Mouse (Mus musculus): ENCODE measurements at regions not wholly inside any gene's neighbourhood (a gene's known extent, or its start where the extent isn't known, plus 50 kb on each side); places are given as distances from the start of the nearest gene placed in this dataset.

GRCm38 (mm10) chr6:94921741-94922140, 195.3 kb upstream of the Kbtbd8 start:
- Histone ChIP-seq H3K27ac (no peak overlapping the region), H3K9me3 (no peaks in the 10 kb centered on the region), H3K36me3 (no peaks in the 10 kb centered on the region), H3K27me3 (ENCODE audit: insufficient read depth, poor library complexity, severe bottlenecking) (no peaks in the 10 kb centered on the region), H3K4me3 (no peak overlapping the region), H3K4me1 (replicated peaks) (no peaks in the 10 kb centered on the region)
- DNase-seq (ENCODE audit: low spot score) = no peak
- WGBS = 81% methylated on average over 2 of the region's 2 CpGs

- no peak overlapping the region for H3K27ac ChIP-seq
- DNase-seq (ENCODE audit: low spot score) = no peak
- WGBS = 92% methylated on average over 2 of the region's 2 CpGs
These were observed 196.3 kb upstream of the Kbtbd8 start for GRCm38 (mm10) chr6:94920770-94921169.

GRCm38 (mm10) chr6:94919194-94919743, 197.8 kb upstream of the Kbtbd8 start:
- WGBS = 89% methylated on average over 5 of the region's 5 CpGs
- Histone ChIP-seq H3K4me1 (replicated peaks) (no peaks in the 10 kb centered on the region; the same call in 1 of the 2 replicates), H3K27ac (no peak overlapping the region), H3K9me3 (no peaks in the 10 kb centered on the region), H3K36me3 (no peaks in the 10 kb centered on the region), H3K27me3 (ENCODE audit: insufficient read depth, poor library complexity, severe bottlenecking) (no peaks in the 10 kb centered on the region), H3K4me3 (no peak overlapping the region)
- DNase-seq (ENCODE audit: low spot score) = no peak

More at GRCm38 (mm10) chr6:94920770-94921169, 196.3 kb upstream of the Kbtbd8 start:
- no peaks in the 10 kb centered on the region for H3K36me3 ChIP-seq
- H3K9me3 ChIP-seq = no peaks in the 10 kb centered on the region
- H3K27me3 ChIP-seq (ENCODE audit: insufficient read depth, poor library complexity, severe bottlenecking) = no peaks in the 10 kb centered on the region
- H3K4me1 ChIP-seq (replicated peaks) = no peaks in the 10 kb centered on the region; the same call in 1 of the 2 replicates
- H3K4me3 ChIP-seq = no peak overlapping the region

GRCm38 (mm10) chr6:94915842-94916620, 201.0 kb upstream of the Kbtbd8 start:
- WGBS = 76% methylated on average over 8 of the region's 8 CpGs
- Histone ChIP-seq H3K4me1 (replicated peaks) (peaks cover 10% of the 10 kb centered on the region; the same call in 1 of the 2 replicates), H3K27ac (no peak overlapping the region), H3K4me3 (no peak overlapping the region), H3K9me3 (no peaks in the 10 kb centered on the region), H3K36me3 (no peaks in the 10 kb centered on the region), H3K27me3 (ENCODE audit: insufficient read depth, poor library complexity, severe bottlenecking) (no peaks in the 10 kb centered on the region)
- DNase-seq (ENCODE audit: low spot score) = no peak

- Histone ChIP-seq H3K27ac (no peak overlapping the region; the same call in 1 of the 2 replicates), H3K36me3 (no peaks in the 10 kb centered on the region), H3K4me1 (replicated peaks) (peaks cover 10% of the 10 kb centered on the region; the same call in 1 of the 2 replicates), H3K4me3 (no peak overlapping the region), H3K27me3 (ENCODE audit: insufficient read depth, poor library complexity, severe bottlenecking) (no peaks in the 10 kb centered on the region), H3K9me3 (no peaks in the 10 kb centered on the region)
- DNase-seq (ENCODE audit: low spot score) = no peak
- WGBS = 79% methylated on average over 3 of the region's 3 CpGs
These were observed 205.2 kb upstream of the Kbtbd8 start for GRCm38 (mm10) chr6:94911836-94912235.

GRCm38 (mm10) chr6:94911374-94911773, 205.7 kb upstream of the Kbtbd8 start:
- H3K9me3 ChIP-seq = no peaks in the 10 kb centered on the region
- no peak overlapping the region; the same call in 1 of the 2 replicates for H3K27ac ChIP-seq
- DNase-seq (ENCODE audit: low spot score) = peak; percentile 47
- 56% methylated on average over 9 of the region's 9 CpGs for WGBS
- H3K27me3 ChIP-seq (ENCODE audit: insufficient read depth, poor library complexity, severe bottlenecking) = no peaks in the 10 kb centered on the region
- peaks cover 10% of the 10 kb centered on the region; the same call in 1 of the 2 replicates for H3K4me1 ChIP-seq (replicated peaks)
- H3K4me3 ChIP-seq = no peak overlapping the region
- no peaks in the 10 kb centered on the region for H3K36me3 ChIP-seq

GRCm38 (mm10) chr6:94900862-94901261, 200.9 kb upstream of the Lrig1 start:
- Histone ChIP-seq H3K4me1 (replicated peaks) (no peaks in the 10 kb centered on the region), H3K27ac (no peak overlapping the region), H3K9me3 (no peaks in the 10 kb centered on the region), H3K4me3 (no peak overlapping the region), H3K36me3 (no peaks in the 10 kb centered on the region), H3K27me3 (ENCODE audit: insufficient read depth, poor library complexity, severe bottlenecking) (no peaks in the 10 kb centered on the region)
- WGBS = 91% methylated on average over 4 of the region's 4 CpGs
- no peak for DNase-seq (ENCODE audit: low spot score)

GRCm38 (mm10) chr6:94898881-94899280, 198.9 kb upstream of the Lrig1 start:
- H3K4me3 ChIP-seq = no peak overlapping the region
- no peaks in the 10 kb centered on the region for H3K4me1 ChIP-seq (replicated peaks)
- no peaks in the 10 kb centered on the region for H3K27me3 ChIP-seq (ENCODE audit: insufficient read depth, poor library complexity, severe bottlenecking)
- 91% methylated on average over 9 of the region's 9 CpGs for WGBS
- no peak overlapping the region for H3K27ac ChIP-seq
- no peaks in the 10 kb centered on the region for H3K9me3 ChIP-seq
- no peaks in the 10 kb centered on the region for H3K36me3 ChIP-seq
- no peak for DNase-seq (ENCODE audit: low spot score)

GRCm38 (mm10) chr6:94890165-94890564, 190.2 kb upstream of the Lrig1 start:
- no peak overlapping the region for H3K4me3 ChIP-seq
- WGBS = 55% methylated on average over 3 of the region's 3 CpGs

GRCm38 (mm10) chr6:94889271-94889670, 189.3 kb upstream of the Lrig1 start:
- Histone ChIP-seq H3K27ac (no peak overlapping the region), H3K4me3 (no peak overlapping the region), H3K27me3 (ENCODE audit: insufficient read depth, poor library complexity, severe bottlenecking) (no peaks in the 10 kb centered on the region), H3K9me3 (no peaks in the 10 kb centered on the region), H3K36me3 (no peaks in the 10 kb centered on the region), H3K4me1 (replicated peaks) (peaks cover 4% of the 10 kb centered on the region; the same call in 1 of the 2 replicates)
- 92% methylated on average over 10 of the region's 10 CpGs for WGBS
- DNase-seq (ENCODE audit: low spot score) = no peak

More at GRCm38 (mm10) chr6:94890165-94890564, 190.2 kb upstream of the Lrig1 start:
- no peak for DNase-seq (ENCODE audit: low spot score)
- no peaks in the 10 kb centered on the region for H3K36me3 ChIP-seq
- no peaks in the 10 kb centered on the region for H3K27me3 ChIP-seq (ENCODE audit: insufficient read depth, poor library complexity, severe bottlenecking)
- peaks cover 4% of the 10 kb centered on the region; the same call in 1 of the 2 replicates for H3K4me1 ChIP-seq (replicated peaks)
- no peak overlapping the region for H3K27ac ChIP-seq
- no peaks in the 10 kb centered on the region for H3K9me3 ChIP-seq

GRCm38 (mm10) chr6:94881139-94881538, 181.2 kb upstream of the Lrig1 start:
- Histone ChIP-seq H3K4me1 (replicated peaks) (no peaks in the 10 kb centered on the region), H3K27me3 (ENCODE audit: insufficient read depth, poor library complexity, severe bottlenecking) (no peaks in the 10 kb centered on the region), H3K9me3 (no peaks in the 10 kb centered on the region), H3K4me3 (no peak overlapping the region), H3K36me3 (no peaks in the 10 kb centered on the region), H3K27ac (no peak overlapping the region)
- DNase-seq (ENCODE audit: low spot score) = no peak
- WGBS = 81% methylated on average over 10 of the region's 10 CpGs

- no peak overlapping the region for H3K27ac ChIP-seq
- H3K9me3 ChIP-seq = no peaks in the 10 kb centered on the region
- DNase-seq (ENCODE audit: low spot score) = no peak
- WGBS = 89% methylated on average over 5 of the region's 5 CpGs
- H3K27me3 ChIP-seq (ENCODE audit: insufficient read depth, poor library complexity, severe bottlenecking) = no peaks in the 10 kb centered on the region
- no peak overlapping the region for H3K4me3 ChIP-seq
- no peaks in the 10 kb centered on the region for H3K36me3 ChIP-seq
- H3K4me1 ChIP-seq (replicated peaks) = peaks cover 4% of the 10 kb centered on the region; the same call in 1 of the 2 replicates
These were observed 175.9 kb upstream of the Lrig1 start for GRCm38 (mm10) chr6:94875841-94876240.

- H3K36me3 ChIP-seq = no peaks in the 10 kb centered on the region
- WGBS = 89% methylated on average over 4 of the region's 4 CpGs
- no peak for DNase-seq (ENCODE audit: low spot score)
- no peaks in the 10 kb centered on the region for H3K9me3 ChIP-seq
- H3K4me1 ChIP-seq (replicated peaks) = peaks cover 4% of the 10 kb centered on the region; the same call in 1 of the 2 replicates
- no peak overlapping the region for H3K27ac ChIP-seq
- H3K4me3 ChIP-seq = no peak overlapping the region
- no peaks in the 10 kb centered on the region for H3K27me3 ChIP-seq (ENCODE audit: insufficient read depth, poor library complexity, severe bottlenecking)
These were observed 175.1 kb upstream of the Lrig1 start for GRCm38 (mm10) chr6:94875065-94875464.

Measured in hindbrain, embryonic 10.5 days (tissue).